Mouse (Mus musculus) CH12.LX (cell line): ENCODE data around the gene Tomm40l. TPM values are rescaled to one million over a fixed set of nuclear protein-coding genes. Genes with fewer than 3 reads are reported as not detected.

ENCODE experiments used
- DNase-seq: peaks from one replicate; pipeline ENCODE4 v3.0.0-alpha.2; 2013; ENCODE audit errors: extremely low read depth
- H3K27ac ChIP-seq: 2 replicates; pipeline ENCODE4 v1.5.1; 2012; ENCODE audit warnings: low read depth, mild to moderate bottlenecking, control low read depth, moderate library complexity; ENCODE audit not compliant: insufficient read depth
- H3K27me3 ChIP-seq: replicated peaks from 2 replicates; pipeline ENCODE3; 2012; ENCODE audit warnings: inconsistent platforms
- H3K36me3 ChIP-seq, 2 experiments: replicated peaks in 1 of 2; 2 replicates each; pipeline versions ENCODE3 to v1.6.1; 2012; ENCODE audit warnings: inconsistent platforms in 1 of 2, low read length in 1 of 2, mild to moderate bottlenecking in 1 of 2, mixed read lengths in 1 of 2, moderate library complexity in 1 of 2; ENCODE audit not compliant: control insufficient read depth in 1 of 2, insufficient read depth in 1 of 2
- H3K4me1 ChIP-seq, 2 experiments: 2 replicates each; pipeline ENCODE4 v1.6.1; 2012; ENCODE audit warnings: inconsistent platforms in 1 of 2, moderate library complexity in 1 of 2; ENCODE audit not compliant: insufficient read depth in 2 of 2, control insufficient read depth in 1 of 2
- H3K4me2 ChIP-seq: 2 replicates; pipeline ENCODE4 v1.6.1; 2012; ENCODE audit warnings: low read depth, mild to moderate bottlenecking, control low read depth; ENCODE audit not compliant: poor library complexity, insufficient read depth, severe bottlenecking
- H3K4me3 ChIP-seq, 3 experiments: fragments of 150-350 bp in 1 of 3; sonication (generic) in 1 of 3; replicated peaks in 1 of 3; 2 replicates each; pipeline versions ENCODE3 to v1.5.1; 2011 to 2012; ENCODE audit warnings: low read depth in 2 of 3, low read length in 2 of 3, mild to moderate bottlenecking in 2 of 3, moderate library complexity in 2 of 3, control low read depth in 1 of 3, improper control_type of control experiment in 1 of 3, inconsistent platforms in 1 of 3, mixed read lengths in 1 of 3; ENCODE audit not compliant: poor library complexity in 1 of 3
- H3K79me2 ChIP-seq: replicated peaks from 2 replicates; pipeline ENCODE4 v1.6.1; 2012; ENCODE audit warnings: mild to moderate bottlenecking, moderate library complexity; ENCODE audit not compliant: control insufficient read depth, poor library complexity, insufficient read depth, severe bottlenecking; ENCODE audit errors: extremely low read depth
- H3K9ac ChIP-seq: 2 replicates; pipeline ENCODE4 v1.6.1; 2012; ENCODE audit warnings: low read depth, mild to moderate bottlenecking, control low read depth, moderate library complexity; ENCODE audit not compliant: insufficient read depth
- H3K9me3 ChIP-seq: replicated peaks from 2 replicates; pipeline ENCODE3; 2012; ENCODE audit warnings: low read length, inconsistent platforms, mixed read lengths
- CHD2 ChIP-seq: IDR thresholded peaks from 2 replicates; pipeline ENCODE4 v1.6.1; 2011; ENCODE audit warnings: low read length, improper control_type of control experiment
- CTCF ChIP-seq, 2 experiments: IDR thresholded peaks in 1 of 2; conservative IDR thresholded peaks in 1 of 2; 2 replicates each; pipeline ENCODE4 v1.5.1; 2011 to 2012; ENCODE audit warnings: low read depth in 2 of 2, low read length in 2 of 2, improper control_type of control experiment in 1 of 2, inconsistent platforms in 1 of 2, mild to moderate bottlenecking in 1 of 2, moderate library complexity in 1 of 2
- E2F4 ChIP-seq: IDR thresholded peaks from 2 replicates; pipeline ENCODE4 v1.6.1; 2011; ENCODE audit warnings: low read depth, low read length, improper control_type of control experiment; ENCODE audit not compliant: insufficient replicate concordance
- ELF1 ChIP-seq: IDR thresholded peaks from 2 replicates; pipeline ENCODE4 v1.6.1; 2014; ENCODE audit warnings: low read depth, mild to moderate bottlenecking, inconsistent platforms, low read length, improper control_type of control experiment
- EP300 ChIP-seq: IDR thresholded peaks from 2 replicates; pipeline ENCODE4 v1.6.1; 2011; ENCODE audit warnings: low read length, improper control_type of control experiment
- ETS1 ChIP-seq: conservative IDR thresholded peaks from 2 replicates; pipeline ENCODE4 v1.6.1; 2012; ENCODE audit warnings: low read depth, mild to moderate bottlenecking, inconsistent platforms, low read length, improper control_type of control experiment, moderate library complexity
- IRF4 ChIP-seq: IDR thresholded peaks from 2 replicates; pipeline ENCODE4 v1.6.1; 2014; ENCODE audit warnings: low read depth, mild to moderate bottlenecking, inconsistent platforms, low read length, improper control_type of control experiment
- JUND ChIP-seq: conservative IDR thresholded peaks from 2 replicates; pipeline ENCODE4 v1.6.1; 2011; ENCODE audit warnings: low read depth, low read length, improper control_type of control experiment
- KAT2A ChIP-seq: IDR thresholded peaks from 2 replicates; pipeline ENCODE4 v1.6.1; 2012; ENCODE audit warnings: low read length, improper control_type of control experiment, inconsistent platforms; ENCODE audit not compliant: insufficient replicate concordance
- MEF2A ChIP-seq: IDR thresholded peaks from 2 replicates; pipeline ENCODE4 v1.6.1; 2014; ENCODE audit warnings: low read depth, mild to moderate bottlenecking, inconsistent platforms, low read length, improper control_type of control experiment, borderline replicate concordance
- NELFE ChIP-seq: IDR thresholded peaks from 2 replicates; pipeline ENCODE4 v1.6.1; 2011; ENCODE audit warnings: low read depth, low read length, improper control_type of control experiment
- PAX5 ChIP-seq: IDR thresholded peaks from 2 replicates; pipeline ENCODE4 v1.6.1; 2012; ENCODE audit warnings: low read length, inconsistent platforms, mixed read lengths
- POLR2A ChIP-seq: IDR thresholded peaks from 2 replicates; pipeline ENCODE4 v1.6.1; 2011; ENCODE audit warnings: low read depth, mild to moderate bottlenecking, improper control_type of control experiment, low read length
- POLR2AphosphoS2 ChIP-seq: IDR thresholded peaks from 2 replicates; pipeline ENCODE4 v1.6.1; 2011; ENCODE audit warnings: low read depth, low read length, improper control_type of control experiment
- RAD21 ChIP-seq: IDR thresholded peaks from 2 replicates; pipeline ENCODE4 v1.6.1; 2011; ENCODE audit warnings: low read depth, mild to moderate bottlenecking, low read length, improper control_type of control experiment, moderate library complexity
- RCOR1 ChIP-seq: conservative IDR thresholded peaks from 2 replicates; pipeline ENCODE4 v1.6.1; 2012; ENCODE audit warnings: low read depth, mild to moderate bottlenecking, inconsistent platforms, low read length, improper control_type of control experiment
- SIN3A ChIP-seq: IDR thresholded peaks from 2 replicates; pipeline ENCODE4 v1.6.1; 2012; ENCODE audit warnings: low read length, improper control_type of control experiment, inconsistent platforms
- SMC3 ChIP-seq: IDR thresholded peaks from 2 replicates; pipeline ENCODE4 v1.6.1; 2011; ENCODE audit warnings: low read depth, low read length, improper control_type of control experiment
- TBP ChIP-seq: conservative IDR thresholded peaks from 2 replicates; pipeline ENCODE4 v1.6.1; 2011; ENCODE audit warnings: low read depth, low read length, improper control_type of control experiment
- TCF12 ChIP-seq: IDR thresholded peaks from 2 replicates; pipeline ENCODE4 v1.6.1; 2014; ENCODE audit warnings: low read depth, mild to moderate bottlenecking, inconsistent platforms, low read length, improper control_type of control experiment
- ZMIZ1 ChIP-seq: IDR thresholded peaks from 2 replicates; pipeline ENCODE4 v1.6.1; 2012; ENCODE audit warnings: low read depth, mild to moderate bottlenecking, inconsistent platforms, low read length, improper control_type of control experiment
- ZNF384 ChIP-seq: IDR thresholded peaks from 2 replicates; pipeline ENCODE4 v1.6.1; 2012; ENCODE audit warnings: low read depth, low read length, improper control_type of control experiment, inconsistent platforms
- dilution Hi-C: fragments of 300-500 bp; cut with MboI; formaldehyde crosslinking; loops from 2 replicates; pipeline ENCODE4 v1.14.3; 2020; ENCODE audit warnings: low sequenced_read_pairs; ENCODE audit not compliant: extremely low pct_unique_long_range_greater_than_20kb, extremely low pct_ligation_motif_present
- in situ Hi-C: fragments of 300-500 bp; cut with MboI; formaldehyde crosslinking; loops from 3 replicates; pipeline ENCODE4 v1.14.3; 2019; ENCODE audit warnings: low sequenced_read_pairs, low pct_ligation_motif_present, low pct_unique_long_range_greater_than_20kb, mixed read lengths
- polyA plus RNA-seq: library from polyadenylated mRNA; unstranded; fragments of >175 nt; gene quantifications from 2 replicates; pipeline ENCODE4 v1.2.1, GENCODE M21; 2012; ENCODE audit warnings: low read depth; ENCODE audit not compliant: insufficient read length
- total RNA-seq, 2 experiments: library from RNA; depleted of rRNA; stranded (reverse); fragments of 300-350 nt in 1 of 2; fragments of >200 nt in 1 of 2; gene quantifications; 2 replicates each; pipeline ENCODE4 v1.2.3; 2012 to 2014

Gene Tomm40l
- total and polyA plus RNA-seq, 3 experiments: 24.7 to 37.1 (median 36.0) TPM

GRCm38 (mm10) chr1:171240911-171241310 lies 18.6 kb upstream of the Tomm40l start:
- H3K27ac ChIP-seq: no peak overlapping the region
- H3K4me1 ChIP-seq: peaks cover 0 to 14% of the 10 kb centered on the region in 2 experiments; a peak in 2 of 4 replicates
- H3K4me3 ChIP-seq: no peak overlapping the region
- TF ChIP-seq ZNF384 (no peak), IRF4 (no peak)
- H3K79me2 ChIP-seq: peaks cover 10% of the 10 kb centered on the region
- H3K4me2 ChIP-seq: no peak overlapping the region
- H3K9ac ChIP-seq: no peak overlapping the region
- no peak for DNase-seq
- no peaks in the 10 kb centered on the region for H3K9me3 ChIP-seq
- in situ Hi-C loops: no loop called here
- peaks cover 77 to 94% of the 10 kb centered on the region in 2 experiments for H3K36me3 ChIP-seq
- dilution Hi-C loops: no loop called here
- no peaks in the 10 kb centered on the region for H3K27me3 ChIP-seq

- Histone ChIP-seq H3K36me3 (peaks cover 84 to 96% of the 10 kb centered on the region in 2 experiments), H3K9me3 (no peaks in the 10 kb centered on the region), H3K27ac (no peak overlapping the region), H3K79me2 (0 out of 2 replicates have a peak, but pooled peaks cover 4% of the 10 kb centered on the region), H3K4me2 (no peak overlapping the region), H3K9ac (no peak overlapping the region), H3K4me1 (peaks cover 0 to 9% of the 10 kb centered on the region in 2 experiments; a peak in 2 of 4 replicates), H3K4me3 (no peak overlapping the region), H3K27me3 (no peaks in the 10 kb centered on the region)
- DNase-seq: no peak
- in situ Hi-C loops (no loop called here), dilution Hi-C loops (no loop called here)
- TF ChIP-seq JUND: no peak
- TF ChIP-seq CTCF (conservative IDR thresholded peaks at IDR 0.05 in 1 of 2, IDR thresholded peaks at IDR 0.05 in 1 of 2; ENCODE audit: low read depth in 2 of 2, low read length in 2 of 2): no peak
- no peak for TF ChIP-seq TBP
- no peak for TF ChIP-seq POLR2A
- TF ChIP-seq POLR2AphosphoS2: no peak
Measured at GRCm38 (mm10) chr1:171239992-171240744, 17.9 kb upstream of the Tomm40l start.

- Histone ChIP-seq H3K9ac (no peak overlapping the region), H3K4me2 (no peak overlapping the region), H3K36me3 (peaks cover 86 to 94% of the 10 kb centered on the region in 2 experiments), H3K9me3 (no peaks in the 10 kb centered on the region), H3K79me2 (no peaks in the 10 kb centered on the region), H3K27me3 (no peaks in the 10 kb centered on the region), H3K27ac (no peak overlapping the region)
- TF ChIP-seq E2F4 (no peak), ETS1 (no peak), RCOR1 (no peak), TCF12 (no peak), ZNF384 (no peak), PAX5 (no peak), CTCF (conservative IDR thresholded peaks at IDR 0.05 in 1 of 2, IDR thresholded peaks at IDR 0.05 in 1 of 2; ENCODE audit: low read depth in 2 of 2, low read length in 2 of 2) (peak; percentile 53 to 87; a peak in 3 of 4 replicates), MEF2A (no peak), SMC3 (peak; percentile 87), EP300 (no peak), ELF1 (no peak), CHD2 (no peak), IRF4 (no peak), JUND (no peak), RAD21 (peak; percentile 80), POLR2A (no peak), SIN3A (no peak), TBP (no peak), KAT2A (no peak), POLR2AphosphoS2 (no peak), NELFE (no peak), ZMIZ1 (no peak)
- TF ChIP-seq, all 38 proteins: peak for 3
- H3K4me3 ChIP-seq: no peak overlapping the region
- H3K4me1 ChIP-seq: peaks cover 0 to 18% of the 10 kb centered on the region in 2 experiments; a peak in 2 of 4 replicates
- DNase-seq: peak; percentile 65
- in situ Hi-C loops: no loop called here
- dilution Hi-C loops: no loop called here
Measured at GRCm38 (mm10) chr1:171238463-171238862, 16.1 kb upstream of the Tomm40l start.
